Comparison of ENCODE assay signal across 25 mouse cellular contexts in genomic region chr8:86529714-86530113, GRCm38 (mm10). TPM values are rescaled to one million over a fixed set of nuclear protein-coding genes. Genes with fewer than 3 reads are reported as not detected.
"Had no signal": no experiment of that assay in that cellular context is flagged by ENCODE, and none has a peak within 500 bp of the region (broad histone marks: within the 10 kb centered on the region; RNA-seq: fewer than 3 reads in every experiment).

No protein-coding gene starts in this region.

- H3K4me2 ChIP-seq: heart, embryonic 12.5 days; intestine, embryonic 15.5 days; limb, embryonic 12.5 days had no signal

- ATAC-seq: forebrain, embryonic 16.5 days; hindbrain, embryonic 16.5 days; inflammation-experienced regulatory T-cells, adult 6 months; intestine, embryonic 15.5 days; intestine, postnatal 0 days had no signal

- H3K36me3 ChIP-seq: heart, embryonic 10.5 days; heart, embryonic 12.5 days; hindbrain, embryonic 10.5 days; intestine, embryonic 15.5 days; limb, embryonic 10.5 days; limb, embryonic 12.5 days had no signal

- H3K4me1 ChIP-seq: heart, embryonic 12.5 days; intestine, embryonic 15.5 days; limb, embryonic 10.5 days; limb, embryonic 12.5 days had no signal

- H3K4me3 ChIP-seq: gastrocnemius, adult 2 months; heart, embryonic 10.5 days; heart, embryonic 12.5 days; hindbrain, embryonic 10.5 days; intestine, embryonic 15.5 days; layer of hippocampus, adult 2 months; left cerebral cortex, adult 2 months; limb, embryonic 10.5 days; limb, embryonic 12.5 days had no signal

- H3K27me3 ChIP-seq: heart, embryonic 12.5 days; intestine, embryonic 15.5 days; limb, embryonic 12.5 days had no signal

- DNase-seq: gastrocnemius, adult 2 months; gastrocnemius, postnatal 10 days; gastrocnemius, postnatal 25 days; heart, adult 18-20 months; heart, postnatal 10 days; heart, postnatal 4 days; kidney, adult 18-20 months; kidney, adult 8-10 months; kidney, postnatal 10 days; kidney, postnatal 25 days; kidney, postnatal 4 days; liver had no signal

- H3K9ac ChIP-seq: heart, embryonic 12.5 days; intestine, embryonic 15.5 days; limb, embryonic 12.5 days had no signal

- H3K27ac ChIP-seq: gastrocnemius, adult 2 months; heart, embryonic 10.5 days; intestine, embryonic 15.5 days; layer of hippocampus, adult 2 months; left cerebral cortex, adult 2 months; limb, embryonic 10.5 days; limb, embryonic 12.5 days had no signal

- H3K9me3 ChIP-seq: heart, embryonic 10.5 days; heart, embryonic 12.5 days; hindbrain, embryonic 10.5 days; intestine, embryonic 15.5 days; limb, embryonic 10.5 days; limb, embryonic 12.5 days had no signal

RNA-seq across cellular contexts. Expression of gene Abcc12, which starts 50.8 kb away (rescaled TPM):
- polyA plus RNA-seq: heart, embryonic 10.5 days; heart, embryonic 12.5 days; heart, embryonic 14.5 days; inflammation-experienced regulatory T-cells, adult 6 months; intestine, postnatal 0 days had no signal
